Mouse (Mus musculus): ENCODE results near the gene Flvcr1.

GRCm38 (mm10) chr1:191008707-191009106, 17.3 kb downstream of the Flvcr1 start:
- TF ChIP-seq MAFK (IDR thresholded peaks at IDR 0.05; ENCODE audit: insufficient read depth, low read depth, low read length) (no peak), ZNF384 (IDR thresholded peaks at IDR 0.05; ENCODE audit: low read depth, low read length) (no peak), HCFC1 (IDR thresholded peaks at IDR 0.05; ENCODE audit: borderline replicate concordance, insufficient read depth, low read length) (no peak)

All from ES-E14 (cell line).